ENCODE assay signal across 18 mouse cellular contexts in genomic region chr19:4265956-4266355, GRCm38 (mm10). TPM values are rescaled to one million over a fixed set of nuclear protein-coding genes. Genes with fewer than 3 reads are reported as not detected.
DNase-seq lines count a peak whose midpoint lies in the region; ATAC-seq and TF ChIP-seq lines count a peak whose summit lies in the region.
"Had no signal": no experiment of that assay in that cellular context is flagged by ENCODE, and none has a peak within 500 bp of the region (broad histone marks: within the 10 kb centered on the region; RNA-seq: fewer than 3 reads in every experiment).

No protein-coding gene starts in this region.

- TF ChIP-seq CTCF in hindbrain, postnatal 0 days (IDR thresholded peaks at IDR 0.05; ENCODE audit: low read depth) = peak; percentile 50; the same call in 1 of the 2 replicates
- TF ChIP-seq CTCF in midbrain, postnatal 0 days (IDR thresholded peaks at IDR 0.05) = peak; percentile 56

- no peak overlapping the region for H3K27ac ChIP-seq in hindbrain, postnatal 0 days
- H3K27ac ChIP-seq in hindbrain, embryonic 13.5 days = no peak overlapping the region
- no peak overlapping the region for H3K27ac ChIP-seq in midbrain, postnatal 0 days (ENCODE audit: low read depth, low read length)
- H3K27ac ChIP-seq in midbrain, embryonic 16.5 days (ENCODE audit: low read length) = no peak overlapping the region
- H3K27ac ChIP-seq: limb, embryonic 10.5 days; liver, embryonic 14.5 days; macrophage had no signal

- DNase-seq in hindbrain, postnatal 0 days (ENCODE audit: low spot score) = peak; percentile 51
- DNase-seq in midbrain, postnatal 0 days (ENCODE audit: low spot score) = peak; percentile 54
- DNase-seq in ES-CJ7 (ENCODE audit: low read depth, low spot score) = peak; percentile 43
- DNase-seq in splenic B cell, adult 2 months (ENCODE audit: low read depth, low spot score) = peak; percentile 53
- DNase-seq: cerebellum, adult 11-12 months had no signal

- no peak for ATAC-seq in hindbrain, postnatal 0 days
- ATAC-seq in hindbrain, embryonic 13.5 days (ENCODE audit: low FRiP score) = no peak
- ATAC-seq in midbrain, postnatal 0 days (ENCODE audit: low FRiP score) = no peak
- no peak for ATAC-seq in midbrain, embryonic 16.5 days
- no peak for ATAC-seq in granulocyte monocyte progenitor cell, adult 5-6 weeks (replicated peaks; ENCODE audit: poor library complexity, severe bottlenecking)
- ATAC-seq in erythroblast, adult 5-6 weeks (replicated peaks; ENCODE audit: low FRiP score, poor library complexity, severe bottlenecking) = no peak

- no peaks in the 10 kb centered on the region for H3K9me3 ChIP-seq in hindbrain, postnatal 0 days (ENCODE audit: low read length)
- no peaks in the 10 kb centered on the region for H3K9me3 ChIP-seq in hindbrain, embryonic 13.5 days
- no peaks in the 10 kb centered on the region for H3K9me3 ChIP-seq in midbrain, postnatal 0 days (ENCODE audit: low read length)
- H3K9me3 ChIP-seq in midbrain, embryonic 16.5 days (replicated peaks; ENCODE audit: control insufficient read depth, low read length, poor library complexity, severe bottlenecking) = no peaks in the 10 kb centered on the region
- H3K9me3 ChIP-seq: limb, embryonic 10.5 days had no signal

- 0 out of 2 replicates have a peak, but pooled peaks cover 2% of the 10 kb centered on the region for H3K36me3 ChIP-seq in hindbrain, postnatal 0 days (ENCODE audit: insufficient read depth, low read length)
- peaks cover 13% of the 10 kb centered on the region for H3K36me3 ChIP-seq in hindbrain, embryonic 13.5 days
- H3K36me3 ChIP-seq in midbrain, postnatal 0 days (ENCODE audit: insufficient read depth, low read length) = peaks cover 8% of the 10 kb centered on the region
- H3K36me3 ChIP-seq in midbrain, embryonic 16.5 days (ENCODE audit: control insufficient read depth, insufficient read depth, low read length) = peaks cover 6% of the 10 kb centered on the region; the same call in 1 of the 2 replicates
- no peaks in the 10 kb centered on the region; the same call in 1 of the 2 replicates for H3K36me3 ChIP-seq in splenic B cell, adult 2 months (ENCODE audit: control insufficient read depth, insufficient read depth, low read length, poor library complexity, severe bottlenecking)
- H3K36me3 ChIP-seq: limb, embryonic 10.5 days had no signal

- no peak overlapping the region for H3K4me3 ChIP-seq in hindbrain, postnatal 0 days (ENCODE audit: low read length)
- no peak overlapping the region for H3K4me3 ChIP-seq in hindbrain, embryonic 13.5 days
- H3K4me3 ChIP-seq in midbrain, postnatal 0 days (ENCODE audit: low read depth, low read length) = no peak overlapping the region
- no peak overlapping the region for H3K4me3 ChIP-seq in midbrain, embryonic 16.5 days (ENCODE audit: low read depth, low read length)
- H3K4me3 ChIP-seq: limb, embryonic 10.5 days had no signal

- no peak overlapping the region for H3K9ac ChIP-seq in hindbrain, postnatal 0 days (replicated peaks; ENCODE audit: low read length)
- H3K9ac ChIP-seq in hindbrain, embryonic 13.5 days = no peak overlapping the region
- H3K9ac ChIP-seq in midbrain, postnatal 0 days (replicated peaks; ENCODE audit: low read length, poor library complexity, severe bottlenecking) = no peak overlapping the region
- H3K9ac ChIP-seq in midbrain, embryonic 16.5 days (ENCODE audit: low read depth, low read length) = no peak overlapping the region
- H3K9ac ChIP-seq: liver, embryonic 14.5 days had no signal

- no peak overlapping the region for H3K4me2 ChIP-seq in hindbrain, postnatal 0 days (ENCODE audit: low read depth, low read length)
- H3K4me2 ChIP-seq in hindbrain, embryonic 13.5 days = no peak overlapping the region
- H3K4me2 ChIP-seq in midbrain, postnatal 0 days (ENCODE audit: low read depth, low read length, poor library complexity, severe bottlenecking) = no peak overlapping the region
- H3K4me2 ChIP-seq in midbrain, embryonic 16.5 days (ENCODE audit: low read length) = no peak overlapping the region

- no peaks in the 10 kb centered on the region for H3K27me3 ChIP-seq in hindbrain, postnatal 0 days (ENCODE audit: insufficient read depth, low read length)
- H3K27me3 ChIP-seq in hindbrain, embryonic 13.5 days = peaks cover 38% of the 10 kb centered on the region
- H3K27me3 ChIP-seq in midbrain, postnatal 0 days (ENCODE audit: insufficient read depth, low read length) = no peaks in the 10 kb centered on the region
- peaks cover 12% of the 10 kb centered on the region for H3K27me3 ChIP-seq in midbrain, embryonic 16.5 days (ENCODE audit: control insufficient read depth, insufficient read depth, low read depth, low read length)
- H3K27me3 ChIP-seq in splenic B cell, adult 2 months (ENCODE audit: control insufficient read depth, insufficient read depth, low read length, poor library complexity, severe bottlenecking) = no peaks in the 10 kb centered on the region

- 63% methylated on average over 4 of the region's 4 CpGs for WGBS in hindbrain, postnatal 0 days
- WGBS in hindbrain, embryonic 13.5 days = 73% methylated on average over 4 of the region's 4 CpGs
- WGBS in midbrain, postnatal 0 days = 57% methylated on average over 4 of the region's 4 CpGs
- whole genome bisulfite sequencing in midbrain, embryonic 16.5 days = 73% methylated on average over 4 of the region's 4 CpGs

- H3K4me1 ChIP-seq in hindbrain, postnatal 0 days (ENCODE audit: insufficient read depth, low read length) = peaks cover 6% of the 10 kb centered on the region; the same call in 1 of the 2 replicates
- H3K4me1 ChIP-seq in hindbrain, embryonic 13.5 days (replicated peaks) = peaks cover 12% of the 10 kb centered on the region
- peaks cover 5% of the 10 kb centered on the region; the same call in 1 of the 2 replicates for H3K4me1 ChIP-seq in midbrain, postnatal 0 days (ENCODE audit: insufficient read depth, low read length)
- H3K4me1 ChIP-seq in midbrain, embryonic 16.5 days (ENCODE audit: control insufficient read depth, insufficient read depth, low read length) = peaks cover 6% of the 10 kb centered on the region

RNA-seq across cellular contexts. Expression of gene Ssh3, which starts 3.0 kb away (rescaled TPM):
- total RNA-seq in hindbrain, postnatal 0 days (2014; rRNA removed) = 64.6 and 69.6 TPM in 2 replicates
- polyA plus RNA-seq in hindbrain, postnatal 0 days (2015; fragmentation: Nextera tagmentation; extraction: Ambion mirVana) = 18.9 and 21.8 TPM in 2 replicates
- 10.4 and 10.6 TPM in 2 replicates for polyA plus RNA-seq in hindbrain, embryonic 13.5 days (2015; fragmentation: Nextera tagmentation; extraction: Ambion mirVana)
- total RNA-seq in midbrain, postnatal 0 days (2014; rRNA removed) = 40.6 and 67.7 TPM in 2 replicates
- polyA plus RNA-seq in midbrain, postnatal 0 days (2015; fragmentation: Nextera tagmentation; extraction: Ambion mirVana) = 18.6 and 20.7 TPM in 2 replicates
- 14.7 and 19.6 TPM in 2 replicates for polyA plus RNA-seq in midbrain, embryonic 16.5 days (2015; fragmentation: Nextera tagmentation; extraction: Ambion mirVana)
- 17.7 and 25.9 TPM in 2 replicates for total RNA-seq in granulocyte monocyte progenitor cell, adult 5-6 weeks (2014; fragmentation: Nextera tagmentation)
- total RNA-seq in granulocyte monocyte progenitor cell, adult 5-6 weeks (2017) = 10.8 and 22.0 TPM in 2 replicates
- 0.42 and 3.8 TPM in 2 replicates for total RNA-seq in erythroblast, adult 5-6 weeks (2015; ENCODE audit: low replicate concordance)
- total RNA-seq in erythroblast, adult 5-6 weeks (2017; ENCODE audit: low replicate concordance) = 3.0 and 3.2 TPM in 2 replicates

RNA-seq across cellular contexts. Expression of gene Ankrd13d, which starts 17.0 kb away (rescaled TPM):
- total RNA-seq in hindbrain, postnatal 0 days (2014; rRNA removed) = 97.2 and 121 TPM in 2 replicates
- polyA plus RNA-seq in hindbrain, postnatal 0 days (2015; fragmentation: Nextera tagmentation; extraction: Ambion mirVana) = 70.9 and 71.5 TPM in 2 replicates
- 29.9 and 33.1 TPM in 2 replicates for polyA plus RNA-seq in hindbrain, embryonic 13.5 days (2015; fragmentation: Nextera tagmentation; extraction: Ambion mirVana)
- total RNA-seq in midbrain, postnatal 0 days (2014; rRNA removed) = 92.2 and 106 TPM in 2 replicates
- 79.1 and 84.8 TPM in 2 replicates for polyA plus RNA-seq in midbrain, postnatal 0 days (2015; fragmentation: Nextera tagmentation; extraction: Ambion mirVana)
- polyA plus RNA-seq in midbrain, embryonic 16.5 days (2015; fragmentation: Nextera tagmentation; extraction: Ambion mirVana) = 55.6 and 65.7 TPM in 2 replicates
- total RNA-seq in granulocyte monocyte progenitor cell, adult 5-6 weeks (2014; fragmentation: Nextera tagmentation) = 6.8 and 7.2 TPM in 2 replicates
- total RNA-seq in granulocyte monocyte progenitor cell, adult 5-6 weeks (2017) = 1.6 and 3.9 TPM in 2 replicates
- 0.63 TPM in 1 of 2 replicates, not detected in the other for total RNA-seq in erythroblast, adult 5-6 weeks (2015; ENCODE audit: low replicate concordance)
- total RNA-seq in erythroblast, adult 5-6 weeks (2017; ENCODE audit: low replicate concordance) = 0.84 TPM in 1 of 2 replicates, not detected in the other

RNA-seq across cellular contexts. Expression of gene Pold4, which starts 34.3 kb away (rescaled TPM):
- total RNA-seq in hindbrain, postnatal 0 days (2014; rRNA removed) = 28.1 and 28.7 TPM in 2 replicates
- 24.5 and 26.2 TPM in 2 replicates for polyA plus RNA-seq in hindbrain, postnatal 0 days (2015; fragmentation: Nextera tagmentation; extraction: Ambion mirVana)
- polyA plus RNA-seq in hindbrain, embryonic 13.5 days (2015; fragmentation: Nextera tagmentation; extraction: Ambion mirVana) = 19.7 and 20.2 TPM in 2 replicates
- total RNA-seq in midbrain, postnatal 0 days (2014; rRNA removed) = 20.9 and 37.7 TPM in 2 replicates
- polyA plus RNA-seq in midbrain, postnatal 0 days (2015; fragmentation: Nextera tagmentation; extraction: Ambion mirVana) = 20.8 and 26.8 TPM in 2 replicates
- 18.5 and 19.2 TPM in 2 replicates for polyA plus RNA-seq in midbrain, embryonic 16.5 days (2015; fragmentation: Nextera tagmentation; extraction: Ambion mirVana)
- 68.6 and 117 TPM in 2 replicates for total RNA-seq in granulocyte monocyte progenitor cell, adult 5-6 weeks (2014; fragmentation: Nextera tagmentation)
- 69.5 and 92.0 TPM in 2 replicates for total RNA-seq in granulocyte monocyte progenitor cell, adult 5-6 weeks (2017)
- total RNA-seq in erythroblast, adult 5-6 weeks (2015; ENCODE audit: low replicate concordance) = 23.6 and 25.4 TPM in 2 replicates
- 8.8 and 30.3 TPM in 2 replicates for total RNA-seq in erythroblast, adult 5-6 weeks (2017; ENCODE audit: low replicate concordance)

RNA-seq across cellular contexts. Expression of gene Grk2, which starts 40.1 kb away (rescaled TPM):
- total RNA-seq in hindbrain, postnatal 0 days (2014; rRNA removed) = 138 and 142 TPM in 2 replicates
- 25.8 and 26.2 TPM in 2 replicates for polyA plus RNA-seq in hindbrain, postnatal 0 days (2015; fragmentation: Nextera tagmentation; extraction: Ambion mirVana)
- 19.6 and 20.0 TPM in 2 replicates for polyA plus RNA-seq in hindbrain, embryonic 13.5 days (2015; fragmentation: Nextera tagmentation; extraction: Ambion mirVana)
- total RNA-seq in midbrain, postnatal 0 days (2014; rRNA removed) = 152 and 257 TPM in 2 replicates
- polyA plus RNA-seq in midbrain, postnatal 0 days (2015; fragmentation: Nextera tagmentation; extraction: Ambion mirVana) = 27.0 and 29.6 TPM in 2 replicates
- polyA plus RNA-seq in midbrain, embryonic 16.5 days (2015; fragmentation: Nextera tagmentation; extraction: Ambion mirVana) = 24.8 and 26.8 TPM in 2 replicates
- total RNA-seq in granulocyte monocyte progenitor cell, adult 5-6 weeks (2014; fragmentation: Nextera tagmentation) = 179 and 198 TPM in 2 replicates
- 133 and 181 TPM in 2 replicates for total RNA-seq in granulocyte monocyte progenitor cell, adult 5-6 weeks (2017)
- 63.4 and 93.2 TPM in 2 replicates for total RNA-seq in erythroblast, adult 5-6 weeks (2015; ENCODE audit: low replicate concordance)
- 40.1 and 60.1 TPM in 2 replicates for total RNA-seq in erythroblast, adult 5-6 weeks (2017; ENCODE audit: low replicate concordance)

RNA-seq across cellular contexts. Expression of gene AC109138.7, which starts 51.8 kb away (rescaled TPM):
- not detected in 2 replicates for total RNA-seq in hindbrain, postnatal 0 days (2014; rRNA removed)
- polyA plus RNA-seq in hindbrain, postnatal 0 days (2015; fragmentation: Nextera tagmentation; extraction: Ambion mirVana) = not detected in 2 replicates
- not detected in 2 replicates for polyA plus RNA-seq in hindbrain, embryonic 13.5 days (2015; fragmentation: Nextera tagmentation; extraction: Ambion mirVana)
- total RNA-seq in midbrain, postnatal 0 days (2014; rRNA removed) = not detected in 2 replicates
- polyA plus RNA-seq in midbrain, postnatal 0 days (2015; fragmentation: Nextera tagmentation; extraction: Ambion mirVana) = not detected in 2 replicates
- not detected in 2 replicates for polyA plus RNA-seq in midbrain, embryonic 16.5 days (2015; fragmentation: Nextera tagmentation; extraction: Ambion mirVana)
- not detected in 2 replicates for total RNA-seq in granulocyte monocyte progenitor cell, adult 5-6 weeks (2014; fragmentation: Nextera tagmentation)
- not detected in 2 replicates for total RNA-seq in granulocyte monocyte progenitor cell, adult 5-6 weeks (2017)
- total RNA-seq in erythroblast, adult 5-6 weeks (2015; ENCODE audit: low replicate concordance) = not detected in 2 replicates
- not detected in 2 replicates for total RNA-seq in erythroblast, adult 5-6 weeks (2017; ENCODE audit: low replicate concordance)
- total RNA-seq: adrenal gland, postnatal 4 days; heart, postnatal 25 days; layer of hippocampus, postnatal 14 days; monocyte, adult 5-6 weeks had no signal
- polyA plus RNA-seq: kidney, embryonic 16.5 days; limb, embryonic 10.5 days; liver, embryonic 14.5 days; macrophage; neural tube, embryonic 14.5 days had no signal

Comparison
In these comparisons a context has a peak if more than half of its experiments do, and no peak if none do; other contexts are left out.
1. RNA of gene Ankrd13d, which starts 17.0 kb away (total RNA-seq): 92.2 to 106 TPM in midbrain, postnatal 0 days and 97.2 to 121 TPM in hindbrain, postnatal 0 days; 1.6 to 7.2 TPM in granulocyte monocyte progenitor cell, adult 5-6 weeks and 0.63 to 0.84 TPM in erythroblast, adult 5-6 weeks; every median in the first group is over 10 times any median in the second.
2. Peak in every context shown above with its lines, with median percentiles within 50 percentile points of each other: DNase-seq.